Mouse (Mus musculus) erythroblast, embryonic 14.5 days (primary cell): Measurements from ENCODE around the gene 1110004F10Rik.

Experiments
- GATA1 ChIP-seq: IDR thresholded peaks from 2 replicates; pipeline ENCODE4 v1.6.1; 2012; ENCODE audit warnings: low read length, inconsistent platforms, mixed read lengths
- TAL1 ChIP-seq: IDR thresholded peaks from 3 replicates; pipeline ENCODE4 v1.6.1; 2012; ENCODE audit warnings: low read length, inconsistent platforms, mixed read lengths

GRCm38 (mm10) chr7:116128286-116128685 is 89.1 kb downstream of the 1110004F10Rik start:
- TF ChIP-seq TAL1 (no peak), GATA1 (no peak)
